Mouse (Mus musculus) neutrophil, adult 5-6 weeks (primary cell): ENCODE results near the gene Limd1. TPM values are rescaled to one million over a fixed set of nuclear protein-coding genes. Genes with fewer than 3 reads are reported as not detected.

ENCODE experiments used
- ATAC-seq: fragments of 151-379, 151-347 bp; 2 replicates; pipeline ENCODE4 v1.8.0; 2017; ENCODE audit warnings: mild to moderate bottlenecking, moderate TSS enrichment; ENCODE audit not compliant: insufficient number of reproducible peaks, poor library complexity, low FRiP score, severe bottlenecking; ENCODE audit errors: extremely low read depth
- total RNA-seq: library from RNA; stranded (forward); fragments of 200-1000 nt; gene quantifications from 2 replicates; pipeline ENCODE4 v1.2.3, GENCODE M21; 2017

Gene Limd1
- total RNA-seq, 1 experiment from 2014 or later, result 87.1 TPM

DNA sequence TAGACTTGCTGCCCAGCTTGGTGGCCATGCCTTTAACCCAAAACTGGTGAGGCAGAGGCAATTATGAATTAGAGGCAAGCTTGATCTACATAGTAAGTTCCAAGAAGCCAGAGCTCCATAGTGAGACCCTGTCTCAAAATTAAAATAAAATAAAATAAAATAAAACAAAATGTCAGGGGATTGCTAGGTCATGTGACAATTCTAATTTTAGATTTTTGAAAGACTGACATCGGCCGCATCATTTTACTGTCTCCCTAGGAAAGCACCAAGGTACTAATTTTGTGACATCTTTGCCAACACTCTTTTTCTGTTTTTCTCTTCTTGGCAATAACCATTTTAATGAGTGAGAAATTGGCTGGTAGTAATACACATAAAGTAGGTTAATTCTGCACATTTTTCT lies 58.1 kb downstream of the Limd1 start:
- no peak for ATAC-seq

- no peak for ATAC-seq
Measured at GRCm38 (mm10) chr9:123538189-123538588, 59.7 kb downstream of the Limd1 start.

- no peak for ATAC-seq
Measured at GRCm38 (mm10) chr9:123539093-123539492, 60.6 kb downstream of the Limd1 start.

DNA sequence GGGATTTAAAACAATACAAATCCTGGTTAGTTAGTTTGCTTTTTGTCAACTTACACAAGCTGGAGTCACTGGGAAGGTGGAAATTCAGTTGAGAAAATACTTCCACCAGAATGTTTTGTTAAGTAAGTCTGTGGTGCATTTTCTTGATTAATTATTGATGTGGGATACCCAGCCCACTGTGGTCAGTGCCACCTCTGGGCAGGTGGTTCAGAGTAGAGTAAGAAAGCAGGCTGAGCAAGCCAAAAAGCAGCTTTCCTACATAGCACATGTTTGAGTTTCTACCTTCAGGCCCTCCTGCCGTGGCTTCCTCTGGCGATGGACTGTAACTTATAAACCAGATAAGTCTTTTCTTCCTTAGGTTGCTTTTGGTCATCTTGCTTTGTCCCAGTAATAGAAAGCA lies 61.3 kb downstream of the Limd1 start:
- no peak for ATAC-seq

DNA sequence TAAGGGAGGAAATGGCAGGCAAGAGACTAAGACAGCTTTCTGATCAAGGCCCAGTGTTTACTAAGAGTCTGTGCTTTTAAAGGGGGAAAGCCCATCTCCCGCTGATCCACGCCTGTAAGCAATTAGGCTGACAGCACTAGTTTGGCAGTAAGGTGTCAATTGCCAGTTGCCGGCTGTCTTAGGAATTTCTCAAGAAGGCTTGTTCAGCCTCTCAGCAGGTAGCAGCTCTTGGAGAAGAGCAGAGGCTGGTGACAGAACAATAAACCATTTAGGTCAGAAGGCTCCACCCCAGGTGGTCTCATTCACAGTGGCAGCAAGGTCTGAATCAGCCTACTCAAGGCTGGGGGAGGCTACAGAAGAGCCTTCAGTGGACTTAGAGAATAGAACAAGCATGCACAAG lies 76.1 kb downstream of the Limd1 start:
- ATAC-seq, result no peak

Other genes starting within 250 kb of the Limd1 start
- 0.58 and 1.4 TPM in 2 replicates for gene Tmem158, start 217.9 kb upstream of the Limd1 start, total RNA-seq
- gene Lars2, start 111.8 kb upstream of the Limd1 start, total RNA-seq, result 8.3 and 14.8 TPM in 2 replicates
- 39.3 and 41.1 TPM in 2 replicates for gene Sacm1l, start 51.1 kb downstream of the Limd1 start, total RNA-seq
- gene Slc6a20b, start 153.9 kb downstream of the Limd1 start, total RNA-seq, result 0.35 and 0.49 TPM in 2 replicates
- 4.3 and 5.6 TPM in 2 replicates for gene Ccr9, start 199.7 kb downstream of the Limd1 start, total RNA-seq
- gene Slc6a20a, start 200.2 kb downstream of the Limd1 start, total RNA-seq, result not detected in 2 replicates
- gene Lztfl1, start 239.0 kb downstream of the Limd1 start, total RNA-seq, result 16.8 and 18.5 TPM in 2 replicates